Mouse (Mus musculus) splenic B cell, adult 2 months (primary cell): ENCODE results near the gene Snrnp200.
"Not testable (repeated sequence)": the region's sequence is repeated elsewhere in the genome, so short reads cannot be mapped to it uniquely, and the experiment has no call there.

ENCODE experiments used
- DNase-seq: peaks from one replicate; pipeline ENCODE4 v3.0.0-alpha.2; 2011; ENCODE audit warnings: low read depth, low spot score
- H3K27me3 ChIP-seq: 2 replicates; pipeline ENCODE4 v1.6.1; 2012; ENCODE audit warnings: mild to moderate bottlenecking, low read length, moderate library complexity, mixed read lengths; ENCODE audit not compliant: control insufficient read depth, poor library complexity, insufficient read depth, severe bottlenecking
- H3K36me3 ChIP-seq: 2 replicates; pipeline ENCODE4 v1.6.1; 2012; ENCODE audit warnings: mild to moderate bottlenecking, low read length, moderate library complexity, mixed read lengths; ENCODE audit not compliant: control insufficient read depth, poor library complexity, insufficient read depth, severe bottlenecking

Gene Snrnp200

GRCm38 (mm10) chr2:127207547-127208451 lies at the start of gene Snrnp200, which contains the start of gene 1810024B03Rik:
TSS of gene Snrnp200 (plus strand) at chr2:127208386.
TSS of gene 1810024B03Rik (minus strand) at chr2:127208280.
- peaks cover 10% of the 10 kb centered on the region for H3K36me3 ChIP-seq
- peak; percentile 97 for DNase-seq
- H3K27me3 ChIP-seq: no peaks in the 10 kb centered on the region

GRCm38 (mm10) chr2:127165675-127166074 lies 42.5 kb upstream of the Snrnp200 start:
- no peaks in the 10 kb centered on the region for H3K36me3 ChIP-seq
- H3K27me3 ChIP-seq: no peaks in the 10 kb centered on the region
- DNase-seq: peak; percentile 29

GRCm38 (mm10) chr2:127166261-127166660 lies 41.9 kb upstream of the Snrnp200 start:
- H3K27me3 ChIP-seq: not testable (repeated sequence)
- peak; percentile 78 for DNase-seq

DNA sequence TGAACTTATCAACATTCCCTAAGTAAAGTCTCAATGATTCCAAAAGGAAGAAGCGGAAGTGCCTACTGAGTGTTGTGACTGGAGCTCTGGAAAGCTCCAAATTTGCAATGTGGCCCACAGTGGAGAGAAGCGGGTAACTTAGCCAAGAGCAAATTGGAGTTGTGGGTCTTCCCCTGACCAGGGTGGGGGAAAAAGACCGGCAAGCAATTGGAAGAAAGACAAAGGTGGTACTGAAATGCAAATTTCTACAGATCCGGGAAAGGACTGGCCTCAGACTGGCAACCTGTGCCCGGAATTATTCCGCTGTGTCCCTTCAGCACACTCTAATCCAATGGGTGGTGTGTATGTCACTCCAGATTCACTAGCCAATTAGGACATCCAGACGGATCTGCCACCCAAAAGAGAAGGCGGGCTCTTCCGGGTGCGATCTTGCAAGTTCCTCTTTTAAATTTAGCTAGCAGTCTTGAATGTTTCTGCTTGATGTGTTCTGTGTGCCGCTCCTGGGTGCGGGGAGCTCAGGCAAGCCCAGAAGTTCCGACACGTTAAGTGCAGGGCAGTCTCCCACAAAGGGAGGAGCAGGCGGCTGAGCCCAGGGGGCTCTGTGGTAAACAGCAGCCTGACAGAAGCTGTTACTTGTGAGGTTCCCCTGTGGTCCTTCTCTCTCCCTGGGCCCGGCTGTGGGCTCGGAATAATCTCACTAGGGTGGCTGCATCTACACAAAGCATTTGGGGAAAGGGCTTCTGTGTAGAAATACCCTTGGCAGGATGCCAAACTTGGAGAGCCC lies 25.4 kb upstream of the Snrnp200 start:
- no peaks in the 10 kb centered on the region for H3K36me3 ChIP-seq
- DNase-seq: peak; percentile 93
- no peaks in the 10 kb centered on the region for H3K27me3 ChIP-seq

More at GRCm38 (mm10) chr2:127166261-127166660, 41.9 kb upstream of the Snrnp200 start:
- H3K36me3 ChIP-seq: not testable (repeated sequence)

GRCm38 (mm10) chr2:127189574-127189973 lies 18.6 kb upstream of the Snrnp200 start:
- no peak for DNase-seq
- no peaks in the 10 kb centered on the region for H3K27me3 ChIP-seq
- no peaks in the 10 kb centered on the region for H3K36me3 ChIP-seq

- DNase-seq: peak; percentile 81
- Histone ChIP-seq H3K36me3 (peaks cover 4% of the 10 kb centered on the region; the same call in 1 of the 2 replicates), H3K27me3 (no peaks in the 10 kb centered on the region)
Observed at GRCm38 (mm10) chr2:127204932-127205331, 3.3 kb upstream of the Snrnp200 start.

DNA sequence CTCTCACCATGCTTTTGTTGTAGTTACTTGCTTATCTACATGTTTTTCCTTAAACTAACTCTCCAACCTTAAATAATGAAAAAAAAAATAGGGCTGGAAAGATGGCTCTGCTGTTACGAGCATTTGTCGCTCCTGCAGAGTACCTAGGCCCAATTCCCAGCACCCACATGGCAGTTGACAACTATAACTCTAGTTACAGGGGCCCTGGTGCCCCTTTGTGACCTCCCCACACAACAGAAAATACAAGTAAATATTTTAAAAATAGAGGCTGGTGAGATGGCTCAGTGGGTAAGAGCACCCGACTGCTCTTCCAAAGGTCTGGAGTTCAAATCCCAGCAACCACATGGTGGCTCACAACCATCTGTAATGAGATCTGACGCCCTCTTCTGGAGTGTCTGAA lies 2.2 kb upstream of the Snrnp200 start:
- not testable (repeated sequence) for H3K27me3 ChIP-seq, DNase-seq, H3K36me3 ChIP-seq

GRCm38 (mm10) chr2:127206916-127207315 lies 1.3 kb upstream of the Snrnp200 start:
- peaks cover 10% of the 10 kb centered on the region for H3K36me3 ChIP-seq
- DNase-seq: no peak
- no peaks in the 10 kb centered on the region for H3K27me3 ChIP-seq

- Histone ChIP-seq H3K36me3 (peaks cover 13% of the 10 kb centered on the region), H3K27me3 (no peaks in the 10 kb centered on the region)
- no peak for DNase-seq
Observed at GRCm38 (mm10) chr2:127208452-127208769, 225 bp downstream of the Snrnp200 start.

- H3K36me3 ChIP-seq: peaks cover 17% of the 10 kb centered on the region
- no peak for DNase-seq
- H3K27me3 ChIP-seq: no peaks in the 10 kb centered on the region
Observed at GRCm38 (mm10) chr2:127210701-127211100, 2.5 kb downstream of the Snrnp200 start.

GRCm38 (mm10) chr2:127217746-127218145 lies 9.6 kb downstream of the Snrnp200 start:
- Histone ChIP-seq H3K27me3 (no peaks in the 10 kb centered on the region; the same call in 1 of the 2 replicates), H3K36me3 (peaks cover 38% of the 10 kb centered on the region)
- no peak for DNase-seq

DNA sequence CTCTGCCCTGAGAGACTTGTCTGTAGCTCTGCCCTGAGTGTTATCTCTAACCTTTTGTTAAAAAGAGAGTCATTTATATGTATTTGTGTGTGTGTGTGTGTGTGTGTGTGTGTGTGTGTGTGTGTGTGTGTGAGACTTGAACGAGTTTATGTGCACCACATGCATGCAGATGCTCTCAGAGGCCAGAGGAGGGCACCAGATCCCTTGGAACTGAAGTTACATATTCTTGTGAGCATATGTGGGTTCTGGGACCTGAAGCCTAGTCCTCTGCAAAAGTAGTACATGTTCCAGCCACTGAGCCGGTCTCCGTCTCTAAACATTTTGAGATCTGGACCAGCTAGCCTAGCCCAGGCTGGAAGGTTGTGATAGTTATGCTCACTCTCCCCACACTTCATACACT lies 17.1 kb downstream of the Snrnp200 start:
- H3K36me3 ChIP-seq: peaks cover 27% of the 10 kb centered on the region
- no peaks in the 10 kb centered on the region for H3K27me3 ChIP-seq
- no peak for DNase-seq

- Histone ChIP-seq H3K27me3 (no peaks in the 10 kb centered on the region), H3K36me3 (peaks cover 36% of the 10 kb centered on the region)
- DNase-seq: no peak
Observed at GRCm38 (mm10) chr2:127237897-127238610, 29.9 kb downstream of the Snrnp200 start.

GRCm38 (mm10) chr2:127240065-127240464 lies 31.9 kb downstream of the Snrnp200 start:
- no peak for DNase-seq
- Histone ChIP-seq H3K36me3 (peaks cover 35% of the 10 kb centered on the region), H3K27me3 (no peaks in the 10 kb centered on the region)
